Mouse (Mus musculus) liver, adult 2 months (tissue): ENCODE results near the gene Tas2r105.

Source experiments
- CTCF ChIP-seq: fragments of 200-500 bp; IDR thresholded peaks from 2 replicates; pipeline ENCODE4 v1.5.1; 2011; ENCODE audit warnings: low read depth, low read length, control low read depth
- POLR2A ChIP-seq: fragments of 200-500 bp; IDR thresholded peaks from 2 replicates; pipeline ENCODE4 v1.6.1; 2011; ENCODE audit warnings: low read length, control low read depth; ENCODE audit not compliant: insufficient read depth; ENCODE audit errors: extremely low read depth

GRCm38 (mm10) chr6:131712803-131713202 is 25.5 kb upstream of the Tas2r105 start:
- TF ChIP-seq CTCF = no peak
- no peak for TF ChIP-seq POLR2A
